Mouse (Mus musculus): ENCODE data around the gene Gm2663.
A peak's percentile ranks its signal among the peaks of the same experiment; 100 is the strongest.
"Not testable (repeated sequence)": the region's sequence is repeated elsewhere in the genome, so short reads cannot be mapped to it uniquely, and the experiment has no call there.

The Gm2663 gene

GRCm38 (mm10) chr6:40999379-40999778 lies at the start of gene Gm2663:
Gm2663 (minus strand) TSS chr6:40999479.
- not testable (repeated sequence) for DNase-seq (ENCODE audit: low read depth)

- DNase-seq (ENCODE audit: low read depth) = no peak
These were observed 49.3 kb upstream of the Gm2663 start for GRCm38 (mm10) chr6:41048602-41049001.

GRCm38 (mm10) chr6:41047961-41048360 lies 48.7 kb upstream of the Gm2663 start:
- peak; percentile 46 for DNase-seq (ENCODE audit: low read depth)

- peak; percentile 30 for DNase-seq (ENCODE audit: low read depth)
These were observed 47.9 kb upstream of the Gm2663 start for GRCm38 (mm10) chr6:41047202-41047601.

GRCm38 (mm10) chr6:41046553-41046952 lies 47.3 kb upstream of the Gm2663 start:
- DNase-seq (ENCODE audit: low read depth) = peak; percentile 79

- no peak for DNase-seq (ENCODE audit: low read depth)
These were observed 45.5 kb upstream of the Gm2663 start for GRCm38 (mm10) chr6:41044753-41045152.

GRCm38 (mm10) chr6:41044314-41044713 lies 45.0 kb upstream of the Gm2663 start:
- no peak for DNase-seq (ENCODE audit: low read depth)

- no peak for DNase-seq (ENCODE audit: low read depth)
These were observed 36.1 kb upstream of the Gm2663 start, which contains the start of gene 2210010C04Rik for GRCm38 (mm10) chr6:41035409-41035808. 2210010C04Rik (minus strand) TSS chr6:41035509.

GRCm38 (mm10) chr6:41032802-41033201 lies 33.5 kb upstream of the Gm2663 start:
- no peak for DNase-seq (ENCODE audit: low read depth)

- no peak for DNase-seq (ENCODE audit: low read depth)
These were observed 33.0 kb upstream of the Gm2663 start for GRCm38 (mm10) chr6:41032231-41032630.

GRCm38 (mm10) chr6:41030821-41031220 lies 31.5 kb upstream of the Gm2663 start:
- DNase-seq (ENCODE audit: low read depth) = no peak

GRCm38 (mm10) chr6:41027053-41027452 lies 27.8 kb upstream of the Gm2663 start:
- DNase-seq (ENCODE audit: low read depth) = no peak

GRCm38 (mm10) chr6:41025873-41026650 lies 26.8 kb upstream of the Gm2663 start:
- DNase-seq (ENCODE audit: low read depth) = no peak

- DNase-seq (ENCODE audit: low read depth) = no peak
These were observed 19.9 kb upstream of the Gm2663 start for GRCm38 (mm10) chr6:41019140-41019539.

GRCm38 (mm10) chr6:41018629-41019028 lies 19.4 kb upstream of the Gm2663 start:
- no peak for DNase-seq (ENCODE audit: low read depth)

- DNase-seq (ENCODE audit: low read depth) = peak; percentile 24
These were observed 15.8 kb upstream of the Gm2663 start for GRCm38 (mm10) chr6:41015065-41015464.

GRCm38 (mm10) chr6:40964454-40964853 lies 34.8 kb downstream of the Gm2663 start, which contains the start of gene 1810009J06Rik:
1810009J06Rik (plus strand) TSS chr6:40964754.
- DNase-seq (ENCODE audit: low read depth) = not testable (repeated sequence)

- no peak for DNase-seq (ENCODE audit: low read depth)
These were observed 45.6 kb downstream of the Gm2663 start for GRCm38 (mm10) chr6:40953716-40954115.

- no peak for DNase-seq (ENCODE audit: low read depth)
These were observed 47.5 kb downstream of the Gm2663 start, which contains the start of gene Gm4744 for GRCm38 (mm10) chr6:40951770-40952169. Gm4744 (minus strand) TSS chr6:40951870.
